Mouse (Mus musculus): ENCODE measurements around the gene Gm20388.

- no peak for TF ChIP-seq CTCF (IDR thresholded peaks at IDR 0.05; ENCODE audit: control insufficient read depth, insufficient read depth, low read length)
- TF ChIP-seq POLR2A (IDR thresholded peaks at IDR 0.05; ENCODE audit: borderline replicate concordance, control insufficient read depth, low read depth, low read length), result no peak
Measured at GRCm38 (mm10) chr8:122704612-122705011, 2794.0 kb downstream of the Gm20388 start.

All from bone marrow, adult 2 months (tissue).